Mouse (Mus musculus) erythroblast, embryonic 14.5 days (primary cell): Measurements from ENCODE around the gene Meis1. TPM values are rescaled to one million over a fixed set of nuclear protein-coding genes. Genes with fewer than 3 reads are reported as not detected.

Experiments used
- H3K27me3 ChIP-seq: 2 replicates; pipeline ENCODE4 v1.6.1; 2012; ENCODE audit warnings: inconsistent platforms; ENCODE audit not compliant: control insufficient read depth
- H3K36me3 ChIP-seq: 2 replicates; pipeline ENCODE4 v1.6.1; 2012; ENCODE audit warnings: mild to moderate bottlenecking, inconsistent platforms; ENCODE audit not compliant: control insufficient read depth
- H3K4me1 ChIP-seq: 2 replicates; pipeline ENCODE4 v1.6.1; 2012; ENCODE audit warnings: inconsistent platforms; ENCODE audit not compliant: control insufficient read depth
- H3K4me3 ChIP-seq: replicated peaks from 2 replicates; pipeline ENCODE3; 2012; ENCODE audit warnings: moderate library complexity, mild to moderate bottlenecking, inconsistent platforms
- H3K9me3 ChIP-seq: 2 replicates; pipeline ENCODE4 v1.6.1; 2012; ENCODE audit warnings: low read length, inconsistent platforms, mixed read lengths; ENCODE audit not compliant: control insufficient read depth
- GATA1 ChIP-seq: IDR thresholded peaks from 2 replicates; pipeline ENCODE4 v1.6.1; 2012; ENCODE audit warnings: low read length, inconsistent platforms, mixed read lengths
- TAL1 ChIP-seq: IDR thresholded peaks from 3 replicates; pipeline ENCODE4 v1.6.1; 2012; ENCODE audit warnings: low read length, inconsistent platforms, mixed read lengths
- polyA plus RNA-seq: library from polyadenylated mRNA; stranded (reverse); fragments of >175 nt; gene quantifications from 2 replicates; pipeline ENCODE4 v1.2.3, GENCODE M21; 2012

Meis1 gene
- polyA plus RNA-seq, 1 experiment: 0.06 TPM

DNA sequence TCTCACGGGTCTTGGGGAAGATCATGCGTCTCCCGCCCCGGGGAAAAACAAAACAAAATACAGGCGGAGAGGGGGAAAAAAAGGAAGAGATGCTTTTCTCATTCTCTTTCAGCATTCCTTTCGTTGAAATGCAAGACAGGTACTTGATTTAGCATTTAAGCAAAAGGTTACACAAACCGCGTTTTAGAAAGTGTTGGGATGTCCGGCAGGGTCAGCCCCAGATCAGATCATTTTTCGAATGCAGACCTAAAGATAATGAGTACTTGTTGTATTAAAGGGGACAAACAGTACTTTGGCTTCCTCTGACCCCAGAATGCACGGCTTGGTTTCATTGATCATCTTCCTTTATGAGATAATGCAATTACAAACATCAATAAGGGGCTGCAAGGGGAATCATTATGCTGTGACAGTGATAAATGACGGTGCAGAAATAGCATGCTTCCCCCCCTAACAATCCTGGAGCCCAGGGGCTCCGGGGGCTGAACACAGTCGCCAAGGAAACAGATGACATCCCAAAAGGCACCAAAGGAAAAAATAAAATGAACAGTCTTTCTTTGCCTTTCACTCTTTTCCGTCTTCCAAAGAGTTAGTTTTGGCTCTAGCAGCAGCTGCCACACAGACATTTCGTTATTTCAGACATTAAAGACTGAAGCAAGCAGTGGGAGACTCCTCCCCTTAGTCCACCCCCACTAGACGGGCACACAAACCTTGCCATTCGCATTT is 144.3 kb downstream of the Meis1 start:
- TF ChIP-seq GATA1: no peak
- TF ChIP-seq TAL1: no peak
- Histone ChIP-seq H3K27me3 (peaks cover 92% of the 10 kb centered on the region), H3K9me3 (no peaks in the 10 kb centered on the region), H3K36me3 (no peaks in the 10 kb centered on the region), H3K4me3 (no peak overlapping the region), H3K4me1 (no peaks in the 10 kb centered on the region)

DNA sequence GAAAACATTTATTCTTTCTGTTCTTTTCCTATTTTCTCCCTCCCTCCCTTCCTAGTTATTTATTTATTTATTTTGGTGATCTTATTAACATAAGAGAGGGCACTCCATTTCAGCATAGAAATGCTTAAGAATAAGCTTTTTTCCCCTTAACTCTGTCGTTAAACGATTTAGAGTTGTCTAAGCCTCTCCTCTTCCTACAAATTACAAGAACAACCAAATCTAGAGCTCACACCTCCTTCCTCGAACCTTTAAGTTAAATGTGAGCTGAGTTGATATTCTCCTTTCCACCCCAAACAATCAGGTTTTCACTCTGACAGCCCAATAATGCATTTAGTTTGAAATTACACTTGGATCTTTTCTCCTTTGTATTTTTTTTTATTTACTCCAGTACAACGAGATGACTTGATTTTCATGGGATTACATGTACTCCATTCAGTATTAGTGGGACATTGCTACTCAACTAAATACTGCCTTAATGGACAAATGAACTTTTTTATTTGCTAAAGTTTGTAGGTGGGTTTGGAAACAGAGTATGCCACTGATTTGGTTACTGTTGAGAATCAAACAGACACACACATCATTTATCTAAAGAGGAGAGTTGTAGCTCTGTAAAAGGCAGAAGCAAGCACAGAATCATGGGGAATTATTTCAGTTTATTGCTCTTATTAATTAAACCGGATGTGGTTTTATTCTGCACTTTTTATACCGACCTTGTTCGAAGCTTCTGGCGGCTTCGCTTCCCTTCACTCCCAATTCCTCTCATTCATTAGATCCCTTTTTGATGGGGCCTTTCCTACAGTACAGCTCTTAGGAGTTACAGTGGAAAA is 145.1 kb downstream of the Meis1 start:
- TF ChIP-seq GATA1 (no peak), TAL1 (no peak)
- peaks cover 93% of the 10 kb centered on the region for H3K27me3 ChIP-seq

DNA sequence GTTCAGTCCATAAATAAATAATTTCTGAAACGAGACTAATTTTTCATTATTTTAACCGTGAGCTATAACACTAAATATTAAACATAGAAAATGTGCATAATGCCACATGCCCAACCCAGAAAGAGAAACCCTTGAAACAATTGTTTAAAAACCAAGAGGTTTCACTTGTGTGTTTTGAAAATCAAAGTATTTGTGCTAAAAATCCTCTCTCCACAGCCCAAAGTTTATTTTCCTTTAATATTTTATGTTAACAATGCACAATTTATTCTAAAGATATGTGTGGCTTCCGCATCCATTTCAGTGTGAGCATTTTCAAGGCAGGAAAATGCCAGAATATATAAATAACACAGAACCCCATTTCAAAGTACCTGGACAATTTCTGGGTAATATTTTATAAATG is 146.0 kb downstream of the Meis1 start:
- Histone ChIP-seq H3K4me1 (no peaks in the 10 kb centered on the region), H3K9me3 (no peaks in the 10 kb centered on the region), H3K36me3 (no peaks in the 10 kb centered on the region), H3K4me3 (no peak overlapping the region), H3K27me3 (peaks cover 89% of the 10 kb centered on the region)
- TF ChIP-seq TAL1 (no peak), GATA1 (no peak)

More for the DNA sequence above, 145.1 kb downstream of the Meis1 start:
- no peaks in the 10 kb centered on the region for H3K36me3 ChIP-seq
- no peak overlapping the region for H3K4me3 ChIP-seq
- H3K4me1 ChIP-seq: no peaks in the 10 kb centered on the region
- H3K9me3 ChIP-seq: no peaks in the 10 kb centered on the region

DNA sequence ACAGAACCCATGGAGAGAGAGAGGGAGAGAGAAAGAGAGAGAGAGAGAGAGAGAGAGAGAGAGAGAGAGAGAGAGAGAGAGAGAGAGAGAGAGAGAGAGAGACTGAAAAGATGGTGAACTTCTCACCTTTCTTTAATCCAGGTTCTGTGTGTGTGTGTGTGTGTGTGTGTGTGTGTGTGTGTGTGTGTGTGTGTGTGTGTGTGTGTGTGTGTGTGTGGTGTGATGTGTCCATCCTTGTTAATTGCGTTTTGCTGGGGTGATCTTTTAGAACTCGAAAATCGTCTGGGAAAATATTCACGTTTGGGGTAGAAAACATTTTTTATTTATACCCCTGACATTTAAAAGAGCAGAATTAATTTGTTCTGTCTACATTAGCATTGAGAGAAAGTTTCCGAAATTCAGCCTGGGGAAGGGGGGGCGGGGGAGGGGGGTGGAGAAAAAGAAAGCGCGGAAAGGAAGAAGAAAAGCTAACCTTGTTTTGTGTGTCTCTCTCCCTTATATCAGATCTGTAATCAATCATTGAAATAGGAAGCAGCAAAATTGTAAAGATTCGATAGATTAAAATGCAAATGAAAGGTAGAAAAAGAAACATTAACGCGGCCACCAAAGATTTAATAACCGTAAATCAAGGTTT is 146.6 kb downstream of the Meis1 start:
- no peaks in the 10 kb centered on the region for H3K4me1 ChIP-seq
- TF ChIP-seq GATA1: no peak
- no peaks in the 10 kb centered on the region for H3K9me3 ChIP-seq
- no peak overlapping the region for H3K4me3 ChIP-seq
- H3K36me3 ChIP-seq: no peaks in the 10 kb centered on the region
- peaks cover 87% of the 10 kb centered on the region for H3K27me3 ChIP-seq

DNA sequence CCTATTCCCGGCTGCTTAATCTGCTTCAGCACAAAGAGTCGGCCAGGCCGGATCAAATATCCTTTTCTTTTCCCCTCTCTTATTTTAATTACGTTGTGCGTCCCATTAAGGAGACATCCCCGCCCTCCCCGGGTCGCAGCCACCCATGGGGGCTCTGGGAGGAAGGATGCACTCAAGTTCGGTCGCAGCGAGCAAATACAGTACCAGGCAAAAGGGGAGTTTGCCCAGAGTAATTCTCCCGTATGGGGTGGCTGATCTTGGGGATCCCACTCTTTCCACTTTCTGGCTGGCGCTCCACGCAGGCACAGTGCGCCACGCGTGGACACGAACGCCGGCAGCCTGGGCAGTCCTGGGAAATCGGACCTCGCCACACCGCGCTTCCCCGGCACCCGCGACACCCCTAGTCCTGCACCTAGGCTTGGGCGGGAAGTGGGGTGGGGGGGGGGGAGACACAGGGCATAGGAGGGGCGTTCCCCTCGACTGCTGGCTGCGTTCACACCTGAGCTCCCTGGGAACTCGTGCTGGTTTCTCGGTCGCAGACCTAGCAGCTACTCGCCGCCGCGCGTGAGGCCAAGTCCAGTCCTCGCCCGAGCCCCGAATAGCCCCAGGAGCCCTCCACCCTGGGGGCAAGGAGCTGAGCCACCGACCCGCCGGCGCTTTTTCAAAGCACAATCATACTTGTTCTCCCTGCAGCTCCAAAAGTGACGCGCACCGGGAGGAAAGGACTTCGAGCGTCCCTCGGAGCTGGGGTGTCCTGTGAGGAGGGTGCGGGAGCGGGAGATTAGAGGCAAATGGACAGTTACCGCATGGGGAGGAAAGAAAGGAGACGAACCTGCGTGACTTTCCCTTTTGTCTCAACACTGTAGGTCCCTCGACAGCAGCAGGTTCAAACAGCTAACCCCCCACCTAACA is 147.4 kb downstream of the Meis1 start:
- Histone ChIP-seq H3K9me3 (no peaks in the 10 kb centered on the region), H3K36me3 (no peaks in the 10 kb centered on the region), H3K27me3 (peaks cover 79% of the 10 kb centered on the region), H3K4me3 (no peak overlapping the region), H3K4me1 (no peaks in the 10 kb centered on the region)
- TF ChIP-seq GATA1: no peak
- TF ChIP-seq TAL1: no peak

DNA sequence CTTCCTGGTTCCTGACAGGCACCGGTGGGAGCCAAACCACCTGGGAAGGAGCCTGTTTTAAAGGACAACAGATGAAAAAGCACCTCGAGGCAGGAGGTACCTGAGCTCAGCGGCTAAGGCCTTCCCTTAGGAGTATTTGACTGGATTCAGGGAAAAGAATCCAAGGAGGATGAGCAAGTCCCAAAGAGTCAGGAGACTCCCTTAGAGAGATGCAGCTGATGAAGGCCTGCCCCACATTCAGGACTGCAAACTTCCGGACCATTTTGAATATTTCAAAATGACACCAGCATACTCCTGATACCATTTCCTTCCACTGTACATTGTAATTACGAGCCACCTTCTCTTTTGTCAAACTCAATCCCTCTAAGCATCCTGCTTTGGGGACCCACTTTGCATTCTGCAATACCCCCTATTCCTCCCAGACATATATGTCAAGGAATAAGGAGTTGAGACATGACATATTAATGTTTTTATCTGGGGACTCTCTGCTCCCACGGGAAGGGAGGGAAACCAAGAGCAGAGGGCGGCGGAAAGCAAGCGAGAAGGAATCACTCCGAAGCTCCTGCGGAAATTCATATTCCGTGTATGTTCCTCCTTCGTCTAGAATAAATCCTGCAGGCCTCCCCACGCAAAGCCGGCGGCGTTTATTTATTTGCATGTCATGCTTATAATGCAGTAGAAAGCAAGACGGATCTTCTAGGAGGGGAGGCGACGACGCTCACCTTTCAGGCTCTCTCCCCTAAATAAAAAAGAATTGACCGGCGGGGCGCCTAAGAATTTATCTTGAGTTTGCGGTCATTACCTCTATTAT is 148.5 kb downstream of the Meis1 start:
- no peaks in the 10 kb centered on the region for H3K9me3 ChIP-seq
- H3K4me3 ChIP-seq: no peak overlapping the region
- H3K27me3 ChIP-seq: peaks cover 70% of the 10 kb centered on the region
- H3K4me1 ChIP-seq: no peaks in the 10 kb centered on the region
- no peaks in the 10 kb centered on the region for H3K36me3 ChIP-seq
- no peak for TF ChIP-seq GATA1
- no peak for TF ChIP-seq TAL1

DNA sequence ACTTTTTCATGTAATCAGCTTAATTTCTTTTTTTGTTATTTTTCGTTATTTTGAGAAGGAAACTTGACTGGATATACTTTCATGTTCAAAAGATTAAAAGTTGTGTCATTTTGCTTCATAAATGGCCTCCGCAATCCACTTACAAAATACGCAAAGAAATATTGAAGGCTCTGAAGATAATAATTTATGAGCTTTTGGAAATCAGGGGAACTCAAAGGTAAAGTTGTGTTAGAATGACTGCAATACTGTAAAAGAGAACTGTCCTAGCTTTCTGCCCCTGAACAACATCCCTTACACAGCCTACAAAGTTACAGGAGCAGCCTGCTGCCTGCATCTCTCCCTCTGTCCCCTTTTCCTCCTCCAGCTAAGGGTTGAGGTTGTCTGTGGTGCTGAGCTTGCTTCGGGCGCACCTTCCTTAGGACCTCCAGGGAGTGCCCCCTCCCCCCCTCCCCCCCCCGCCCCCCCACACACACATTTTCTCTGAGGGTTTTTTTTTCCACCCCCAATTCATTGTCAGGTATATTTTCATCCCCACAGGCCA is 149.3 kb downstream of the Meis1 start:
- H3K4me1 ChIP-seq: no peaks in the 10 kb centered on the region
- TF ChIP-seq TAL1 (no peak), GATA1 (no peak)
- no peak overlapping the region for H3K4me3 ChIP-seq
- peaks cover 62% of the 10 kb centered on the region for H3K27me3 ChIP-seq
- no peaks in the 10 kb centered on the region for H3K36me3 ChIP-seq
- no peaks in the 10 kb centered on the region for H3K9me3 ChIP-seq

DNA sequence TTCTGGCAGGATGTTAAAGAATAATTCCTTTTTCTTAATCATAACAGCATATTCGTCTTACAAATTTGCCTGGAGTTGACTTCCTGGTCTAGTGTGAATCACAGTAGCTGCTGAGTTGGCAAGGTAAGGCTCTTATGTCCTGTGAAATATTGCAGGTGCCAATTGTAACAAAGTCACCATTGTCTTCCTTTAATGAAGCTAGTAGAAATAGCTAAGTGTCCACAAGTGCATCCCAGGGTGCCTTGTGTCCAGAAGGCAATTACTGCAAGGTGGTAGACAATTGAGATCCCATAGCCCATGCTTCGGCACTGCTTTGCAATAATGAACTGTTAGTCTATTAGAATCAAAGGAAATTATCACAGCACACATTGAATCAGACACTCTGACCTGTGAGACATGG is 151.1 kb downstream of the Meis1 start:
- TF ChIP-seq GATA1 (no peak), TAL1 (no peak)
- Histone ChIP-seq H3K27me3 (peaks cover 43% of the 10 kb centered on the region), H3K9me3 (no peaks in the 10 kb centered on the region), H3K36me3 (no peaks in the 10 kb centered on the region), H3K4me1 (no peaks in the 10 kb centered on the region), H3K4me3 (no peak overlapping the region)
